Mouse (Mus musculus): Measurements from ENCODE around the gene Dus3l. TPM values are rescaled to one million over a fixed set of nuclear protein-coding genes. Genes with fewer than 3 reads are reported as not detected.

The Dus3l gene
- total and polyA plus RNA-seq, 3 experiments, result 38.9 to 70.5 TPM; not detected in 1

DNA sequence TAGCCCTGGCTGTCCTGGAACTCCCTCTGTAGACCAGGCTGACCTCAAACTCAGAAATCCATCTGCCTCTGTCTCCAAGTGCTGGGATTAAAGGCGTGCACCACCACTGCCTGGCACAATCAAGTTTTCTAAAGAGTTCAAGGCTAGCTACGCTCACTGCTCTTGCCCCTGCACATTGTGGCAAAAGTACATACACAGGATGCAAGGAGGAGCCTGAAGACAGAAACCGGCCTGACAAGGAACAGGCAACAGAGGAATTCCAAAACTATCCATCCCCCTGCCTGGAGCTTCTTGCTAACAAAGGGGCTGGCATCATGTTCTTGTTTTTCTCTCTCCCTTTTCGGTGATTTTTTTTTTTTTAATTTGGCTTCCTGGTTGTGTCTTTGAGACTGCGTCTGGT, 20.4 kb upstream of the Dus3l start:
- Histone ChIP-seq H3K27me3 (ENCODE audit: control insufficient read depth in 1 of 2, insufficient read depth in 2 of 2, low read length in 2 of 2) (no peaks in the 10 kb centered on the region), H3K9me3 (replicated peaks; ENCODE audit: insufficient read depth, low read length) (no peaks in the 10 kb centered on the region), H3K4me3 (ENCODE audit: control insufficient read depth in 1 of 2, insufficient read depth in 1 of 2, low read depth in 2 of 2, low read length in 2 of 2) (no peak overlapping the region), H3K4me1 (ENCODE audit: control insufficient read depth in 1 of 2, insufficient read depth in 2 of 2, low read length in 2 of 2) (no peaks in the 10 kb centered on the region), H3K36me3 (ENCODE audit: control insufficient read depth in 1 of 2, insufficient read depth in 2 of 2, low read length in 2 of 2) (no peaks in the 10 kb centered on the region), H3K27ac (ENCODE audit: control insufficient read depth, low read depth, low read length) (no peak overlapping the region), H3K79me2 (ENCODE audit: control insufficient read depth, insufficient read depth, low read length, poor library complexity) (no peaks in the 10 kb centered on the region), H3K9ac (ENCODE audit: control insufficient read depth, low read depth, low read length, poor library complexity, severe bottlenecking) (no peak overlapping the region)
- DNase-seq (ENCODE audit: low read depth, low spot score), result no peak
- no peak for TF ChIP-seq GABPA (IDR thresholded peaks at IDR 0.05; ENCODE audit: low read depth, low read length)
- no peak for TF ChIP-seq MEF2A (IDR thresholded peaks at IDR 0.05; ENCODE audit: extremely low read depth, insufficient replicate concordance, low read depth, low read length, poor library complexity, severe bottlenecking)
- TF ChIP-seq ZMIZ1 (IDR thresholded peaks at IDR 0.05; ENCODE audit: low read depth, low read length), result no peak
- TF ChIP-seq MAZ (IDR thresholded peaks at IDR 0.05; ENCODE audit: low read depth, low read length), result no peak
- TF ChIP-seq ZKSCAN1 (IDR thresholded peaks at IDR 0.05; ENCODE audit: low read depth, low read length), result no peak
- TF ChIP-seq CHD1 (IDR thresholded peaks at IDR 0.05; ENCODE audit: low read depth, low read length), result no peak
- TF ChIP-seq MAX (IDR thresholded peaks at IDR 0.05; ENCODE audit: low read length), result no peak
- TF ChIP-seq ELF1 (IDR thresholded peaks at IDR 0.05; ENCODE audit: low read depth, low read length), result no peak
- TF ChIP-seq ZC3H11A (IDR thresholded peaks at IDR 0.05; ENCODE audit: low read depth, low read length), result no peak
- no peak for TF ChIP-seq UBTF (IDR thresholded peaks at IDR 0.05; ENCODE audit: borderline replicate concordance, insufficient read depth, low read depth, low read length)
- TF ChIP-seq USF1 (IDR thresholded peaks at IDR 0.05; ENCODE audit: low read depth, low read length), result no peak

DNA sequence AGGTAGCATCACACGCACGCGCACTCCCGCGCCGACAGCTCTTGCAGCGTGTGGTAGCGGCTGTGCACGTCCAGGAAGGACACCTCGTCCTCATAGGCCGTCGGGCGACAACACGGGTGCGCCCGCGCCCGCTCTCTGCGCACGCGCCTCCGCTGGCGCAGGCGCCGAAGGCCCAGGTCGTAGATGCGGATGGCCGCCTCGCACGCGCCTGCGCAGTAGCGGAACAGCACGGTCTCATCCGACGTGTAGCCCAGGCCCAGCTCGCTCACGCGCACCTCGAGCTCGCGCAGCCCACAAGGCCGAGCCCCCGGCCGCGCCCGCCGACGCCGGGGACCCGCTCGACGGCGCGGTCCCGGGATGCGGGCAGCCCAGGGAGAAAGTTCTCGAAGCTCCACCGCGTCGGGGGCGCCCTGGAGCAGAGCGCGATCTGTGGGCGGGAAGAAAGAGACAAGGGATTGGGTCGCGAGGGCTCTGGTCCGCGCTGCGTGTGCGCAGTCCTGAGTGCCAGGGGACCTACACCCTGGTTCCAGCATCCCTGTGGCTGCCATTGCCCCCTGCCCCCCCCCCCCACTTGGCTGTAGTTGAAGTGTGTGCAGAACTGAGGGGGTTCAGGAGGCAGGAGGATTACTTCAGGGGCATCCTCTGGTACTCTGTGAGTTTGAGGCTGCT, 13.0 kb upstream of the Dus3l start:
- H3K4me3 ChIP-seq (ENCODE audit: control insufficient read depth in 1 of 2, insufficient read depth in 1 of 2, low read depth in 2 of 2, low read length in 2 of 2), result no peak overlapping the region
- no peaks in the 10 kb centered on the region for H3K9me3 ChIP-seq (replicated peaks; ENCODE audit: insufficient read depth, low read length)
- no peak overlapping the region for H3K9ac ChIP-seq (ENCODE audit: control insufficient read depth, low read depth, low read length, poor library complexity, severe bottlenecking)

DNA sequence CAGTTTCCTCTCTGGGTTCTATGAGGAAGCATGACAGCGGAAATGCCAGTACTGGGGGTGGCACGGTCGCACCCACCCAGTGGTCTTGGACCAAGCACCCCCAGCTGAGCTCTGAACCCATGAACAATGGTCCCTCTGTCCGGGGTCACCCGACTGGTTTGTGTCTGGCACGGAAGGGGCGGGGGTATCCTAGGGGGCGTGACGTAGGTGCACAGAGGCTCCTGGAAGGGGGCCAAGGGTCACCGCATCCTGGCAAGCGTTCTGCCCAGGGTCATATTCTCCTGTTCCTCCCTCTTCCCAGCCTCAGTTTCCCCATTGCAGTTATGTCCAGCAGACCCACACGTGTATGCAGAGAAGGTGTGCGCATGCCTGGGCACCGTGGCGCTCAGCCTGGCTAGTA, 11.1 kb upstream of the Dus3l start:
- Histone ChIP-seq H3K9me3 (replicated peaks; ENCODE audit: insufficient read depth, low read length) (no peaks in the 10 kb centered on the region), H3K79me2 (ENCODE audit: control insufficient read depth, insufficient read depth, low read length, poor library complexity) (no peaks in the 10 kb centered on the region; the same call in 1 of the 2 replicates), H3K4me3 (ENCODE audit: control insufficient read depth in 1 of 2, insufficient read depth in 1 of 2, low read depth in 2 of 2, low read length in 2 of 2) (no peak overlapping the region), H3K36me3 (ENCODE audit: control insufficient read depth in 1 of 2, insufficient read depth in 2 of 2, low read length in 2 of 2) (peaks cover 0 to 3% of the 10 kb centered on the region in 2 experiments; a peak in 1 of 4 replicates), H3K9ac (ENCODE audit: control insufficient read depth, low read depth, low read length, poor library complexity, severe bottlenecking) (no peak overlapping the region), H3K27ac (ENCODE audit: control insufficient read depth, low read depth, low read length) (no peak overlapping the region), H3K4me1 (ENCODE audit: control insufficient read depth in 1 of 2, insufficient read depth in 2 of 2, low read length in 2 of 2) (peaks cover 0 to 5% of the 10 kb centered on the region in 2 experiments; a peak in 1 of 4 replicates), H3K27me3 (ENCODE audit: control insufficient read depth in 1 of 2, insufficient read depth in 2 of 2, low read length in 2 of 2) (no peaks in the 10 kb centered on the region)
- no peak for DNase-seq (ENCODE audit: low read depth, low spot score)
- TF ChIP-seq TBP (IDR thresholded peaks at IDR 0.05; ENCODE audit: low read depth, low read length), result no peak
- TF ChIP-seq ZKSCAN1 (IDR thresholded peaks at IDR 0.05; ENCODE audit: low read depth, low read length), result no peak

More for the DNA sequence above, 13.0 kb upstream of the Dus3l start:
- Histone ChIP-seq H3K36me3 (ENCODE audit: control insufficient read depth in 1 of 2, insufficient read depth in 2 of 2, low read length in 2 of 2) (no peaks in the 10 kb centered on the region), H3K27ac (ENCODE audit: control insufficient read depth, low read depth, low read length) (no peak overlapping the region), H3K79me2 (ENCODE audit: control insufficient read depth, insufficient read depth, low read length, poor library complexity) (no peaks in the 10 kb centered on the region), H3K27me3 (ENCODE audit: control insufficient read depth in 1 of 2, insufficient read depth in 2 of 2, low read length in 2 of 2) (no peaks in the 10 kb centered on the region), H3K4me1 (ENCODE audit: control insufficient read depth in 1 of 2, insufficient read depth in 2 of 2, low read length in 2 of 2) (no peaks in the 10 kb centered on the region)
- TF ChIP-seq JUND (IDR thresholded peaks at IDR 0.05; ENCODE audit: low read depth, low read length) (no peak), RAD21 (IDR thresholded peaks at IDR 0.05; ENCODE audit: low read depth, low read length) (no peak), NELFE (IDR thresholded peaks at IDR 0.05; ENCODE audit: low read depth, low read length) (no peak)
- no peak for DNase-seq (ENCODE audit: low read depth, low spot score)

Data from MEL (cell line).